Mouse (Mus musculus): ENCODE measurements around the gene Prox1. TPM values are rescaled to one million over a fixed set of nuclear protein-coding genes. Genes with fewer than 3 reads are reported as not detected.

Prox1 gene
- polyA plus RNA-seq, 1 experiment: 0.01 TPM

GRCm38 (mm10) chr1:190124961-190125739, 45.4 kb downstream of the Prox1 start:
- TF ChIP-seq CTCF (IDR thresholded peaks at IDR 0.05; ENCODE audit: control insufficient read depth, insufficient read depth, insufficient read length) (no peak), MYOD1 (IDR thresholded peaks at IDR 0.05; ENCODE audit: control insufficient read depth, insufficient read length, low read depth) (no peak), MYOG (IDR thresholded peaks at IDR 0.05; ENCODE audit: control insufficient read depth, extremely low read depth, insufficient read length) (no peak), USF1 (IDR thresholded peaks at IDR 0.05; ENCODE audit: low read depth) (no peak), FOSL1 (IDR thresholded peaks at IDR 0.05; ENCODE audit: insufficient read depth, low read length, poor library complexity, severe bottlenecking) (no peak), MAX (IDR thresholded peaks at IDR 0.05) (no peak), CEBPB (IDR thresholded peaks at IDR 0.05; ENCODE audit: low read depth) (no peak)
- H3K27me3 ChIP-seq (ENCODE audit: control insufficient read depth, insufficient read depth, insufficient read length): no peaks in the 10 kb centered on the region
- no peaks in the 10 kb centered on the region for H3K36me3 ChIP-seq (ENCODE audit: control insufficient read depth, insufficient read depth)
- no peak overlapping the region for H3ac ChIP-seq (ENCODE audit: control insufficient read depth, insufficient read length, low read depth)
- H3K79me3 ChIP-seq (ENCODE audit: low read depth): no peaks in the 10 kb centered on the region
- no peak overlapping the region for H3K4me3 ChIP-seq (ENCODE audit: insufficient read depth, poor library complexity, severe bottlenecking)
- H3K79me2 ChIP-seq (ENCODE audit: control insufficient read depth, insufficient read depth): no peaks in the 10 kb centered on the region

GRCm38 (mm10) chr1:190123404-190123803, 47.1 kb downstream of the Prox1 start:
- H3ac ChIP-seq (ENCODE audit: control insufficient read depth, insufficient read length, low read depth): no peak overlapping the region

GRCm38 (mm10) chr1:190115985-190116384, 54.5 kb downstream of the Prox1 start:
- H3K27me3 ChIP-seq (ENCODE audit: control insufficient read depth, insufficient read depth, insufficient read length): no peaks in the 10 kb centered on the region
- TF ChIP-seq MAX (IDR thresholded peaks at IDR 0.05): no peak
- TF ChIP-seq MYOD1 (IDR thresholded peaks at IDR 0.05; ENCODE audit: control insufficient read depth, insufficient read length, low read depth): no peak
- no peak for TF ChIP-seq CEBPB (IDR thresholded peaks at IDR 0.05; ENCODE audit: low read depth)
- no peak for TF ChIP-seq USF1 (IDR thresholded peaks at IDR 0.05; ENCODE audit: low read depth)
- no peak for TF ChIP-seq MYOG (IDR thresholded peaks at IDR 0.05; ENCODE audit: control insufficient read depth, extremely low read depth, insufficient read length)
- no peak for TF ChIP-seq FOSL1 (IDR thresholded peaks at IDR 0.05; ENCODE audit: insufficient read depth, low read length, poor library complexity, severe bottlenecking)
- no peak for TF ChIP-seq CTCF (IDR thresholded peaks at IDR 0.05; ENCODE audit: control insufficient read depth, insufficient read depth, insufficient read length)
- H3ac ChIP-seq (ENCODE audit: control insufficient read depth, insufficient read length, low read depth): no peak overlapping the region
- H3K79me2 ChIP-seq (ENCODE audit: control insufficient read depth, insufficient read depth): no peaks in the 10 kb centered on the region
- H3K79me3 ChIP-seq (ENCODE audit: low read depth): no peaks in the 10 kb centered on the region
- no peak overlapping the region for H3K4me3 ChIP-seq (ENCODE audit: insufficient read depth, poor library complexity, severe bottlenecking)
- H3K36me3 ChIP-seq (ENCODE audit: control insufficient read depth, insufficient read depth): no peaks in the 10 kb centered on the region

More at GRCm38 (mm10) chr1:190123404-190123803, 47.1 kb downstream of the Prox1 start:
- TF ChIP-seq CTCF (IDR thresholded peaks at IDR 0.05; ENCODE audit: control insufficient read depth, insufficient read depth, insufficient read length) (no peak), MAX (IDR thresholded peaks at IDR 0.05) (no peak), USF1 (IDR thresholded peaks at IDR 0.05; ENCODE audit: low read depth) (no peak), FOSL1 (IDR thresholded peaks at IDR 0.05; ENCODE audit: insufficient read depth, low read length, poor library complexity, severe bottlenecking) (no peak), MYOD1 (IDR thresholded peaks at IDR 0.05; ENCODE audit: control insufficient read depth, insufficient read length, low read depth) (no peak), CEBPB (IDR thresholded peaks at IDR 0.05; ENCODE audit: low read depth) (no peak), MYOG (IDR thresholded peaks at IDR 0.05; ENCODE audit: control insufficient read depth, extremely low read depth, insufficient read length) (no peak)
- Histone ChIP-seq H3K79me3 (ENCODE audit: low read depth) (no peaks in the 10 kb centered on the region), H3K27me3 (ENCODE audit: control insufficient read depth, insufficient read depth, insufficient read length) (no peaks in the 10 kb centered on the region), H3K4me3 (ENCODE audit: insufficient read depth, poor library complexity, severe bottlenecking) (no peak overlapping the region), H3K79me2 (ENCODE audit: control insufficient read depth, insufficient read depth) (no peaks in the 10 kb centered on the region), H3K36me3 (ENCODE audit: control insufficient read depth, insufficient read depth) (no peaks in the 10 kb centered on the region)

- no peak overlapping the region for H3ac ChIP-seq (ENCODE audit: control insufficient read depth, insufficient read length, low read depth)
- no peak for TF ChIP-seq MAX (IDR thresholded peaks at IDR 0.05)
- TF ChIP-seq USF1 (IDR thresholded peaks at IDR 0.05; ENCODE audit: low read depth): no peak
- H3K4me3 ChIP-seq (ENCODE audit: insufficient read depth, poor library complexity, severe bottlenecking): no peak overlapping the region
- no peaks in the 10 kb centered on the region for H3K79me2 ChIP-seq (ENCODE audit: control insufficient read depth, insufficient read depth)
- H3K79me3 ChIP-seq (ENCODE audit: low read depth): no peaks in the 10 kb centered on the region
- no peaks in the 10 kb centered on the region for H3K27me3 ChIP-seq (ENCODE audit: control insufficient read depth, insufficient read depth, insufficient read length)
- no peaks in the 10 kb centered on the region for H3K36me3 ChIP-seq (ENCODE audit: control insufficient read depth, insufficient read depth)
Observed at GRCm38 (mm10) chr1:190111741-190112140, 58.8 kb downstream of the Prox1 start.

- Histone ChIP-seq H3ac (ENCODE audit: control insufficient read depth, insufficient read length, low read depth) (no peak overlapping the region), H3K4me3 (ENCODE audit: insufficient read depth, poor library complexity, severe bottlenecking) (no peak overlapping the region), H3K36me3 (ENCODE audit: control insufficient read depth, insufficient read depth) (no peaks in the 10 kb centered on the region), H3K79me3 (ENCODE audit: low read depth) (no peaks in the 10 kb centered on the region), H3K27me3 (ENCODE audit: control insufficient read depth, insufficient read depth, insufficient read length) (no peaks in the 10 kb centered on the region), H3K79me2 (ENCODE audit: control insufficient read depth, insufficient read depth) (no peaks in the 10 kb centered on the region)
- TF ChIP-seq USF1 (IDR thresholded peaks at IDR 0.05; ENCODE audit: low read depth) (no peak), CTCF (IDR thresholded peaks at IDR 0.05; ENCODE audit: control insufficient read depth, insufficient read depth, insufficient read length) (no peak)
Observed at GRCm38 (mm10) chr1:190107587-190107986, 62.9 kb downstream of the Prox1 start.

Measured in C2C12 (cell line).